Mouse (Mus musculus): ENCODE results near the gene Mfsd5.

Gene Mfsd5

DNA sequence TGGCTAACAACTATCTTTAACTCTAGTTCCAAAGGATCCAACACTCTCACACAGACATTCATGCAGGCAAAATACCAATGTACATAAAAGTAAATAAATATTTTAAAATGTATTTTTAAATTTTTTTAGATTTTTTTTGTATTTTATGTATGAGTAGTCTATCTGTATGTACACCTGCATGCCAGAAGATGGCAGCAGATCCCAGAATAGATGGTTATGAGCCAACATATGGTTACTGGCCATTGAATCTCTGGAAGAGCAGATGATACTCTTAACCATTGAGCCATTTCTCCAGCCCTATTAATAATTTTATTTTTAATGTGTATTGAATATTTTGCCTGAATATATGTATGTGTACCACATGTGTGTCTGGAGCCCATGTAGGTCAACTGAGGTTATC is 8.1 kb downstream of the Mfsd5 start:
- POLR2A ChIA-PET, result no interaction called here
- CTCF ChIA-PET, result interaction anchor here in 1 of 4 experiments (0.6 kb wide), 1 partner anchor 39 kb away, joined by 3 read pairs; no protein-coding TSS in a partner anchor

DNA sequence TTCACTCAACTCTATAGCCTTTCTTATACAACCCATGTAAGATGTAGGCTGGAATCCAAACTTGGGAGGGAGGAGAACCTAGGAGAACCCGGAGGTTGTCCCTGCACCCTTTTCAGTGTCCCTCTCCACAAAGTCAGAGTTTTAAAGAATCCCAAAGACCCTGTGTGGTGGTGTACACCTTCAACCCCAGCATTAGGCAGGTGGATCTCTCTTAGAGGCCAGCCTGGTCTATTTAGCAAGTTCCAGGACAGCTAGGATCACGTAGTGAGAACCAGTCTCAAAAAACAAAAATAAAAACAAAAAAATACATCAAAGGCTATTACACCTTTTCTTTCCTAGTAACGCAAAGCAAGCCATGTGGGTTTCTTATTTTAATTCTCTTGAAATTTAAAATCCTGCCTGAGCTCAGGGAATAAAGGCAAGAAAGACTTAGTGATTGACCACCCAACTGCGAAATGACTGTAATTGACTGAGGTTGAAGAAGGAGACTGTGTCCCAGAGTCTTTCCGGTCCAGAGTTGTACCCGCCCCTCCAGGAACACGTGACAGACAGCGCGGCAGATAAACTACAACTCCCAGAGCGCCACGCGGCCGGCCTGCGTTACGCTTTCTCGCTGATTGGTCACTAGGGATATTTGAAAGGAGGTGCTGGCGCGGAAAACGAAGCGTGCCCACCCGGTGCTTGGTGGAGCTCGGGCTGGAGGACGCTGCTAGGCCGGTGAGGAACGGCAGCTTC is 16.5 kb downstream of the Mfsd5 start, which contains the start of gene Espl1:
TSS of gene Espl1 (plus strand) at position 634 of the 735 bp plus-strand sequence.
- ChIA-PET POLR2A (interaction anchor here in 3 of 4 experiments (0.5 to 4.6 kb wide), 47 partner anchors 8 to 427 kb away, joined by 3 to 15 read pairs (median 4); partner anchors contain the start of genes Mfsd5 (in 2 of the 3), Spryd3 (in 2 of the 3), Tarbp2 (in 2 of the 3) and Aaas (in 1 of the 3)), CTCF (interaction anchor here in 2 of 4 experiments (0.6 to 1.2 kb wide), 4 partner anchors 13 to 188 kb away, joined by 3 read pairs; no protein-coding TSS in a partner anchor)

DNA sequence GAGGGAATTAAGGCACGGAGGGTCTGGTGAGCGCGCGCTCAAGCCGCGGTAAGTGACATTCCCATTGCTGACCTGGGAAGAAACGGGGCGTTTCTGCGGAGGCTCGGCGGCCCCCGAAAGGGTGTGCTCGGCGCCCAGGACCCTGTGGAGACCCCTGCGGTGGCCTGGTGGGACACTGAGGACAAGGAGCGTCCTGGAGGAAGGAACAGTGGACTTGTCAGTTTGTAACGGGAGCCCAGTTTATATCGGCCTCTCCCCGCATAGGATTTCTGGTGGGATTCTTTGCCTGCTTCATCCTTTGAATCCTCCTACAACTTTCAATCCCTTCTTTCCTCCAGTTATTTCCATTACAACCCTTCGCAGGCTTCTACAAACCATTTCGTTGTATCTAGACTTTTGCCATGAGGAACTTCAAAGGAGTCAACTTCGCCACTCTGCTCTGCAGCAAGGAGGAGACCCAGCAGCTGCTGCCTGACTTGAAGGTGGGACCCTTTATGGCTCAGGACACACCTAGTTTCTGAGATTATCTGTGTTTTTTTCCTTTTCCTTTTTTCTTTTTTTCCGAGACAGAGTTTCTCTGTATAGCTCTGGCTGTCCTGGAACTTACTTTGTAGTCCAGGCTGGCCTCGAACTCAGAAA is 17.2 kb downstream of the Mfsd5 start:
- ChIA-PET CTCF (interaction anchor here in 2 of 4 experiments (0.6 to 1.2 kb wide), 4 partner anchors 12 to 189 kb away, joined by 3 read pairs; no protein-coding TSS in a partner anchor), POLR2A (interaction anchor here in 3 of 4 experiments (0.6 to 4.6 kb wide), 47 partner anchors 8 to 426 kb away, joined by 3 to 15 read pairs (median 4); partner anchors contain the start of genes Mfsd5 (in 2 of the 3), Myg1 (in 2 of the 3), Spryd3 (in 2 of the 3) and Tarbp2 (in 2 of the 3))

DNA sequence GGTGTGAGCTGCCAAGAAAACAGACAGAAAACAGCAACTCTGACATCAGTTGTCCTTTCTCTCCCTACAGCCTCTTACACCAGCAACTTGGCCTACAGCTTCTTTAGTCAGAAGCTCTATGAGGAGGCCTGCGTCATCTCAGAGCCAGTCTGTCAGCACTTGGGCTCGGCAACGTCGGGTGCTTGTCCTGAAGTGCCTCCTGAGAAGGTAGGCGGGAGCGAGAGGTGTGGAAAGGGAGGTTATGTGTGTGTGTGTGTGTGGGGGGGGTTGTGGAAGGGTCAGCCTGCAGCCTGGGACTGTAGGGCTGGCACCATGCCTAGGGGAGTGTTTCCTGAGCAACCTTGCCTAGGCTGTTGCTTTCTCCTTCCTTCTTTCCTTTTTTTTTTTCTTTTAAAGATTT is 23.3 kb downstream of the Mfsd5 start:
- CTCF ChIA-PET, result interaction anchor here in 1 of 4 experiments (3.3 kb wide), 1 partner anchor 13 kb away, joined by 11 read pairs; no protein-coding TSS in a partner anchor

DNA sequence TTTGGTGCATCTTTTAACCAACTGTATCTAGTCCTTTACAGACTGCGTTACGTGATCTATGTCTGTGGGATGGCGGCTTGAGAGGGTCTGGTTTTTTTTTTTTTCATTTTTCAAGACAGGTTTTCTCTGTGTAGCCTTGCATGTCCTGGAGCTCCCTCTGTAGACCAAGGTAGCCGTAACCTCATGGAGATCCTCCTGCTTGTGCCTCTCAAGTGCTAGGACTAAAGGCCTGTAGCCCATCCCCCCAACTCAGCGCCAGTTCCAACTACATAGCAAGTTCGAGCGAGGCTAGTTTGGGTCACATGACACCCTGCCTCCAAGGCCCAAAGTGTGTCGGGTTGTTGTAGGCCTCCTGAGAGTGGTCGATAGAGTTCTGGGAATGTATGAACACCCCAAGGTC is 29.5 kb downstream of the Mfsd5 start:
- POLR2A ChIA-PET, result interaction anchor here in 2 of 4 experiments (0.6 to 3.6 kb wide), 7 partner anchors 10 to 98 kb away, joined by 3 to 14 read pairs (median 4); partner anchors contain the start of genes Espl1 (in 1 of the 2) and Pfdn5 (in 1 of the 2)
- CTCF ChIA-PET, result interaction anchor here in 3 of 4 experiments (0.5 to 1.5 kb wide), 9 partner anchors 10 to 202 kb away, joined by 3 to 7 read pairs (median 3); partner anchors contain the start of gene Espl1 (in 1 of the 3)

More for the DNA sequence above, 23.3 kb downstream of the Mfsd5 start:
- POLR2A ChIA-PET, result interaction anchor here in 3 of 4 experiments (0.6 to 3.0 kb wide), 7 partner anchors 9 to 146 kb away, joined by 3 to 18 read pairs (median 5); no protein-coding TSS in a partner anchor

DNA sequence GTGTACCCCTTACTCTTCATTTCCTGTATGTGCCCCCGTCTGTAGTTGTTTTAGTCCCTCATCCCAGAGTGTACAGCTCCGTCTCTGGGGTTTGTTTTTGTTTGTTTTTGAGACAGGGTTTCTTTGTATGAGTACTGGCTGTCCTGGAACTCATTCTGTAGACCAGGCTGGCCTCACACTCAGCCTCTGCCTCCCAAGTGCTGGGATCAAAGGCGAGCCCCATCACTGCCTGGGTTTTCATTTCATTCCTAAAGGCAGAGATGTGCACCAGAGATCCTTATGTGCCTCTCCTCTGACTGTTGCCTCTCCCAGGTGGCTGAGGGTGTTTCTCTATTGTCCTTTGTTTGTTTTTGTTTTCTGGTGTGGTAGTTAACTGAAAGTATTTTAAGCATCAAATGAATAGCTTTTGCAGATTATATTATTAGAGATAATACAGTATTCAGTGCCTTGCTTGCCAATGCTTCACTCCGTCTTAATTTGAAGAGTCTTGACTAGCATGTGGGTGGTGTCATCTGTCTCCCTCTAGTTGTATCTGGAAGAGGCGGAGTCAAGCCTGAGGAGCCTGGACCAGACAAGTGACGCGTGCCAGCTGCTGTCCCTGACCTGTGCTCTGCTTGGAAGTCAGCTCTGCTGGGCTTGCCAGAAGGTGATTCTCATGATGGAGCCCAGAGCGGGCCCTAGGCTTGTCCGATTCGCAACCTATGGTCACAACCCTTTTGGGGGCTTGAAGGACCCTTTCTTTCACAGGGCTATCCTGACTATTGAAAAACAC is 31.0 kb downstream of the Mfsd5 start:
- ChIA-PET POLR2A (interaction anchor here in 2 of 4 experiments (0.6 to 3.6 kb wide), 9 partner anchors 10 to 104 kb away, joined by 3 to 14 read pairs (median 4); partner anchors contain the start of gene Espl1 (in 1 of the 2)), CTCF (interaction anchor here in 2 of 4 experiments (0.5 to 1.4 kb wide), 2 partner anchors 11 to 71 kb away, joined by 3 to 12 read pairs; no protein-coding TSS in a partner anchor)

DNA sequence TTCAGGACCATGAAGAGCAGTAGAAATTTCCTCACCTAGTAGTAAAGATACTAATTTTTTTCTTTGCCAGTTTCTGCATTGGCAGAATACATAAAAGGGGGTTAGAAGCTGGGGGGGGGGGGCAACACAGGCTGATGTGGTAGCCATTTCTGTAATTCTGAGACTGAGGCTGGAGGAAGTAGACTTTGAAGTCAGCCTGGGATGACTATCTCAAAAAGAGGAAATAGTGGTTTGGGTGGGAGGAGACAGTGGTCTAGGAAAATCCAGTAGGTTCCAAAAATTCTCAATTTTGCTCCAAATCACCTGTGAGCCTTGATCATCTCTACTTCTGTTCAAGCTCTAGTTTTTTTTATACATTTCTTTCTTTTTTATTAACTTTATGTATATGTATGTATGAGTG is 32.2 kb downstream of the Mfsd5 start:
- CTCF ChIA-PET, result interaction anchor here in 3 of 4 experiments (0.6 to 1.3 kb wide), 5 partner anchors 13 to 205 kb away, joined by 3 to 10 read pairs (median 6); no protein-coding TSS in a partner anchor
- POLR2A ChIA-PET, result interaction anchor here in 3 of 4 experiments (0.6 to 1.7 kb wide), 10 partner anchors 8 to 1269 kb away, joined by 3 to 6 read pairs (median 4); partner anchors contain the start of gene Espl1 (in 1 of the 3)

DNA sequence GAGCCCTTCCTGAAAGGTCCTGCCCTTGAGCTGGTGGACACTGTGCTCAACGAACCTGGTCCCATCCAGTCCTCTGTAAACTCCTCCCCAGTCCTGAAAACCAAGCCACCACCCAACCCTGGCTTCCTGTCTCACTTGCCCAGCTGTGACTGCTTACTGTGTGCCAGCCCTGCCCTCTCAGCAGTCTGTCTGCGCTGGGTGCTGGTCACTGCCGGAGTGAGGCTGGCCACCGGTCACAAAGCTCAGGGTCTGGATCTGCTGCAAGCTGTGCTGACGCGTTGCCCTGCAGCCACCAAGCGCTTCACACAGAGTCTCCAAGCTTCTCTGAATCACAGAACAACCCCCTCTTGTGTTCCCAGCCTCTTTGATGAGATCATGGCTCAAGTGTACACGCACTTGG is 36.0 kb downstream of the Mfsd5 start:
- POLR2A ChIA-PET, result interaction anchor here (0.8 to 4.8 kb wide), 27 partner anchors 8 to 196 kb away, joined by 3 to 26 read pairs (median 5); partner anchors contain the start of genes Pfdn5 (in 3 of the 4), Aaas (in 1 of the 4), Espl1 (in 1 of the 4) and Myg1 (in 1 of the 4)
- CTCF ChIA-PET, result interaction anchor here (0.6 to 2.9 kb wide), 17 partner anchors 9 to 552 kb away, joined by 3 to 15 read pairs (median 4); partner anchors contain the start of gene Aaas (in 1 of the 4)

DNA sequence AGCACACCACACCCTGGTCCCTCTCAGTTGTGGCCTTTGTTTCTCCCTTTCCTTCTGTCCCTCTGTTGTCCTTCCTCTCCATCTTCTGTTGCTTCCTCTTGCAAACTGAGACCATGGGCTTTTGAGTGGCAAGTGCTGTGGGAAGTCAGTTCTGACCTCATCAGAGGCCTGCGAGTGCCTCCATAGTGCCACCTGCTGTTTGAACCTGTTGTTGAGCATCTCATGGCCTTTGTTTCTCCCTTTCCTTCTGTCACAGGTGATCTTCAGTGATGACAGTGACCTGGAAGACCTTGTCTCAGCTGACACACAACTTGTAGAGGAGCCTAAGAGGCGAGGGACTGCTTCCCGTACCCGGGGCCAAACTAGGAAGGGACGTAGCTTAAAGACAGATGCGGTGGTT is 37.0 kb downstream of the Mfsd5 start:
- ChIA-PET CTCF (interaction anchor here (0.6 to 2.9 kb wide), 29 partner anchors 8 to 251 kb away, joined by 3 to 15 read pairs (median 4); partner anchors contain the start of genes Aaas (in 1 of the 4), Myg1 (in 1 of the 4) and Pfdn5 (in 1 of the 4)), POLR2A (interaction anchor here in 3 of 4 experiments (0.8 to 4.8 kb wide), 29 partner anchors 9 to 180 kb away, joined by 3 to 26 read pairs (median 4); partner anchors contain the start of genes Pfdn5 (in 3 of the 3), Myg1 (in 2 of the 3), Aaas (in 1 of the 3) and Espl1 (in 1 of the 3))

DNA sequence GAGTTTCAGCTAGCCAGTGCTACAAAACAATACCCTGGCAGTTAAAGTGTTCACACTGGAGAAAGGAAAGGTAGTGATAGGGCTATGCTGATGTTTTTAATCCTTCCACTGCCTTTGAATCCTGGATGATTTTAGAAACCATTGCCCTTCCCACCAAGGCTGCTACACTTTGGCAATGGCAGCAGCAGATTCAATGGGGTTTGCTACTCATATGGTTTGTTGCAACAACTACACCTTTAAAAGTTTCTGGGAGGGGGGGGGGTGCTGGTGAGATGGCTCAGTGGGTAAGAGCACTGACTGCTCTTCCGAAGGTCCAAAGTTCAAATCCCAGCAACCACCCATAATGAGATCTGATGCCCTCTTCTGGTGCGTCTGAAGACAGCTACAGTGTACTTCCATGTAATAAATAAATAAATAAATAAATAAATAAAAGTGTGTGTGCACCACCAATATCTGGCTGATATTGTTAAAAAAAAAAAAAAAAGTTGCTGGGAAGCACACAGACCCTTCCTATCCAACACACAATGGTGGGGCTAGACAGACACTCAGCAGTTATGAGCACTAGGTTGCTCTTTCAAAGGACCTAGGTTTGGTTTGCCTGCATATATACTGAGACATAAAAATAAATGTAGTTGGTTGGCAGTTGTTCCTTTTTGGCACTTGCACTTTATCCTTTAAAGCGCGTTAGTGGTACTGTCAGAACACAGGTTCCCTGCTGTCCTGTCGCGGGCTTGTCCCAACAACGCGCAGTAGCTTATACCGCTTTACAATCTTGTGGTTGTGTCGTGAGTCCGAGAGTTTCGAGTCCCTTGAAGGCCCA is 45.6 kb downstream of the Mfsd5 start:
- POLR2A ChIA-PET, result interaction anchor here in 3 of 4 experiments (0.6 to 3.8 kb wide), 24 partner anchors 8 to 1671 kb away, joined by 3 to 26 read pairs (median 3); partner anchors contain the start of genes Sp1 (in 2 of the 3), Aaas (in 1 of the 3), Krt2 (in 1 of the 3) and Spryd3 (in 1 of the 3)
- CTCF ChIA-PET, result interaction anchor here (0.6 to 1.4 kb wide), 11 partner anchors 9 to 261 kb away, joined by 3 to 6 read pairs (median 4); partner anchors contain the start of genes Sp1 (in 1 of the 4) and Sp7 (in 1 of the 4)

DNA sequence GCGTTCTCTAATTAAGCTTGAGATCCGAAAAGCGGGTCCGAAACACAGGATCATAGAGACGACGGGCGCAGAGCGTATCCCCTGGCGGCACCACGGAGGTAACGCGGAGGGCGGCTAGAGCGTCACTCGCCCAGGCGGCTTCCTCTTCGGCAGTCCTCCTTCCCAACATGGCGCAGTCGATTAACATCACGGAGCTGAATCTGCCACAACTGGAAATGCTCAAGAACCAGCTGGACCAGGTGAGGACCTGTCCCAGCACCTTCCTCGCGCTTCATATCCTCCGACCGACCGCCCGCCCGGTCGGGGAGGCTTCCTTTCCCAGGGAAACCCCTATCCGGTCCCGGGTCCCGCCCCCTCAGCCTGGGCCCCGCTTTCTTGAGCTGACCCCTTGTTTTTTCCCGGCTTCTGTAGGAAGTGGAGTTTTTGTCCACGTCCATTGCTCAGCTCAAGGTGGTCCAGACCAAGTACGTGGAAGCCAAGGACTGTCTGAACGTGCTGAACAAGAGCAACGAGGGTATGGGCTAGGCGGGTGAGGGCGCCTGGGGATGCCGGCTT is 46.8 kb downstream of the Mfsd5 start, which contains the start of gene Pfdn5:
TSS of gene Pfdn5 (plus strand) at position 95 of the 555 bp plus-strand sequence.
- ChIA-PET POLR2A (interaction anchor here in 3 of 4 experiments (0.6 to 3.8 kb wide), 55 partner anchors 8 to 345 kb away, joined by 3 to 26 read pairs (median 4); partner anchors contain the start of genes Aaas (in 2 of the 3), Sp1 (in 2 of the 3), Spryd3 (in 2 of the 3) and Espl1 (in 1 of the 3)), CTCF (interaction anchor here (0.6 to 1.5 kb wide), 17 partner anchors 9 to 345 kb away, joined by 3 to 6 read pairs (median 3); no protein-coding TSS in a partner anchor)

DNA sequence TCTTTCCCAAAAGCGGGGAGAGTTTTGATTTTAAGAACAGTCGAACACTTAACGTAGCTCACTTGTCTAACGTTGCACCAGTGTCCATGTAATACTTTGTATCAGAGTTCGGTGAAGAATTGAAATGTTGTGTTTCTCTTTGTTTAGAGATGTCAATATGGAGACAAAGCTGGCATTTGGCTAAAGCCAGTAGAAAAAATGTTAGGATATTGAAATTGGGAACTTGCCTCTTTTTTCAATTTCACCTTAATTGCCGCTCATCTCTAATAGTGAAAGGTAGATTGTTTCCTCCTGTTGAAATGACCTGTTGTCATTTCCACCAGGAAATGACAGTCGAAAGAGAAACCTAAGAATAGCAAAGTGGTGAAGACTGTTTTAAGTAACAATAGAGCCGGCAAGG is 47.6 kb downstream of the Mfsd5 start:
- POLR2A ChIA-PET, result interaction anchor here (0.6 to 3.8 kb wide), 44 partner anchors 8 to 809 kb away, joined by 3 to 26 read pairs (median 4); partner anchors contain the start of genes Sp1 (in 2 of the 4), Spryd3 (in 2 of the 4), Aaas (in 1 of the 4) and Espl1 (in 1 of the 4)
- CTCF ChIA-PET, result interaction anchor here in 3 of 4 experiments (0.6 to 1.5 kb wide), 10 partner anchors 9 to 223 kb away, joined by 3 to 5 read pairs (median 3); no protein-coding TSS in a partner anchor

Data from embryonic stem cell, embryonic (primary cell).